Mouse (Mus musculus): ENCODE measurements around the gene Adam1b.

Adam1b gene

GRCm38 (mm10) chr5:121500719-121501118 lies 2.5 kb downstream of the Adam1b start:
- no peak for DNase-seq (ENCODE audit: extremely low read depth, low read depth)

GRCm38 (mm10) chr5:121493305-121493704 lies 9.9 kb downstream of the Adam1b start:
- DNase-seq (ENCODE audit: extremely low read depth, low read depth), result no peak

GRCm38 (mm10) chr5:121484801-121485200 lies 18.4 kb downstream of the Adam1b start:
- DNase-seq (ENCODE audit: extremely low read depth, low read depth), result no peak

GRCm38 (mm10) chr5:121477680-121478079 lies 25.6 kb downstream of the Adam1b start:
- DNase-seq (ENCODE audit: extremely low read depth, low read depth), result peak; percentile 60

GRCm38 (mm10) chr5:121476040-121476439 lies 27.2 kb downstream of the Adam1b start:
- peak; percentile 20 for DNase-seq (ENCODE audit: extremely low read depth, low read depth)

- no peak for DNase-seq (ENCODE audit: extremely low read depth, low read depth)
Measured at GRCm38 (mm10) chr5:121474610-121475009, 28.6 kb downstream of the Adam1b start.

GRCm38 (mm10) chr5:121472411-121472810 lies 30.8 kb downstream of the Adam1b start:
- no peak for DNase-seq (ENCODE audit: extremely low read depth, low read depth)

GRCm38 (mm10) chr5:121469566-121469965 lies 33.7 kb downstream of the Adam1b start:
- DNase-seq (ENCODE audit: extremely low read depth, low read depth), result no peak

- no peak for DNase-seq (ENCODE audit: extremely low read depth, low read depth)
Measured at GRCm38 (mm10) chr5:121463601-121464250, 39.5 kb downstream of the Adam1b start.

- DNase-seq (ENCODE audit: extremely low read depth, low read depth), result no peak
Measured at GRCm38 (mm10) chr5:121462967-121463366, 40.3 kb downstream of the Adam1b start.

GRCm38 (mm10) chr5:121462171-121462502 lies 41.1 kb downstream of the Adam1b start:
- peak; percentile 19 for DNase-seq (ENCODE audit: extremely low read depth, low read depth)

GRCm38 (mm10) chr5:121461339-121462170 lies 41.7 kb downstream of the Adam1b start:
- peak; percentile 8 for DNase-seq (ENCODE audit: extremely low read depth, low read depth)

GRCm38 (mm10) chr5:121455510-121456265 lies 47.5 kb downstream of the Adam1b start:
- no peak for DNase-seq (ENCODE audit: extremely low read depth, low read depth)

- no peak for DNase-seq (ENCODE audit: extremely low read depth, low read depth)
Measured at GRCm38 (mm10) chr5:121454503-121454782, 48.8 kb downstream of the Adam1b start.

GRCm38 (mm10) chr5:121453743-121454502 lies 49.3 kb downstream of the Adam1b start:
- DNase-seq (ENCODE audit: extremely low read depth, low read depth), result no peak

GRCm38 (mm10) chr5:121452906-121453305 lies 50.3 kb downstream of the Adam1b start:
- DNase-seq (ENCODE audit: extremely low read depth, low read depth), result no peak

- peak; percentile 61 for DNase-seq (ENCODE audit: extremely low read depth, low read depth)
Measured at GRCm38 (mm10) chr5:121452026-121452869, 51.0 kb downstream of the Adam1b start, which contains the start of gene Erp29. Gene Erp29 (minus strand): TSS chr5:121452506.

- no peak for DNase-seq (ENCODE audit: extremely low read depth, low read depth)
Measured at GRCm38 (mm10) chr5:121451644-121452025, 51.6 kb downstream of the Adam1b start, which contains the start of gene Tmem116. Gene Tmem116 (plus strand): TSS chr5:121451893.

GRCm38 (mm10) chr5:121451203-121451602 lies 52.0 kb downstream of the Adam1b start:
- DNase-seq (ENCODE audit: extremely low read depth, low read depth), result peak; percentile 90

GRCm38 (mm10) chr5:121450476-121450875 lies 52.8 kb downstream of the Adam1b start:
- no peak for DNase-seq (ENCODE audit: extremely low read depth, low read depth)
